Mouse (Mus musculus) WW6 (cell line): ENCODE results near the gene Calml4.
A peak's percentile ranks its signal among the peaks of the same experiment; 100 is the strongest.
"Not testable (repeated sequence)": the region's sequence is repeated elsewhere in the genome, so short reads cannot be mapped to it uniquely, and the experiment has no call there.

Experiments
- DNase-seq: peaks from one replicate; pipeline ENCODE4 v3.0.0-alpha.2; 2013; ENCODE audit warnings: low read depth, low spot score

Gene Calml4

DNA sequence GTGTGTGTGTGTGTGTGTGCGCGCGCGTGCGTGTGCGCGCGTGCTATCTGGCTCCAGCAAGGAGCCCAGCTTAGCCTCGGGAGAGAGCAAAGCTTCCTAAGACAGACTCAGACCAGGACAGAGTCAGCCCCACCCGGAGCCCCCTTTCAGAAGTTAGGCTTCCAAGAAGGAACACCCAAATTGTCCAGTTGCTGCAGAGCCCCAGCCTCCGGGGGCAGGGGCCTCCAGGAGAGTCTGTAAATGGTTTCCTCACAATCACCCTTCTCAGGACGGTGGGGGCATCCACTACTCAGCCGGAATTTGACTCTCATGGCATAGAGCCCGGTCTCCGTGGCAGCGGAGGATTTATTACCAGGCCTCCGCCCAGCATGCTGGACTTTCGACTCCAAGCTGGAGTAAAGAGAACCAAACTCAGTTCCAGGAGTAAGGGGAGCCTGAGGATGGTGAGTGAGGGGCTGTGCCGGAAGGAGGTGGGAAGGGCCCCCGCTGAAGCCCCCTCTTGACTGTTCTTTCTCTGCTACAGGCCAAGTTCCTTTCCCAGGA, at the start of gene Calml4:
Gene Calml4, plus strand, starts transcription at position 362 of the 543 bp plus-strand sequence.
- no peak for DNase-seq

DNA sequence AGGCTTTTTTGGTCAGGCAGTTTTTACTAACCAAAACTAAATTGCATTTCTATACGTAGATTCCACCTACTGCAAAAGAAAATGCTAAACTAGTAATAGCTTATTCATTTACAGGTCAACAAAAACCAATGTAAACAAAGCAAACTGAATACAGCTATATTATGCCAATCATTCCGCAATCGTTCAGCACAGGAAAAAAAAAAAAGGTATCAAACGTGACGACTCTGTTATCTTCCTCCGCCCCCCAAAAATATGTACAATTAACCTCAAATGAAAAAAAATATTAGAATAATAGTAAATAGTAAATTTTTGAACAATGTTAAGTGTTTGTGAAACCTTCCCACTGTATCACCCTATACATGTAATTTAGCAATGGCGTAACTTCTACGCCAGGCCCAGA, 47.8 kb upstream of the Calml4 start:
- no peak for DNase-seq

DNA sequence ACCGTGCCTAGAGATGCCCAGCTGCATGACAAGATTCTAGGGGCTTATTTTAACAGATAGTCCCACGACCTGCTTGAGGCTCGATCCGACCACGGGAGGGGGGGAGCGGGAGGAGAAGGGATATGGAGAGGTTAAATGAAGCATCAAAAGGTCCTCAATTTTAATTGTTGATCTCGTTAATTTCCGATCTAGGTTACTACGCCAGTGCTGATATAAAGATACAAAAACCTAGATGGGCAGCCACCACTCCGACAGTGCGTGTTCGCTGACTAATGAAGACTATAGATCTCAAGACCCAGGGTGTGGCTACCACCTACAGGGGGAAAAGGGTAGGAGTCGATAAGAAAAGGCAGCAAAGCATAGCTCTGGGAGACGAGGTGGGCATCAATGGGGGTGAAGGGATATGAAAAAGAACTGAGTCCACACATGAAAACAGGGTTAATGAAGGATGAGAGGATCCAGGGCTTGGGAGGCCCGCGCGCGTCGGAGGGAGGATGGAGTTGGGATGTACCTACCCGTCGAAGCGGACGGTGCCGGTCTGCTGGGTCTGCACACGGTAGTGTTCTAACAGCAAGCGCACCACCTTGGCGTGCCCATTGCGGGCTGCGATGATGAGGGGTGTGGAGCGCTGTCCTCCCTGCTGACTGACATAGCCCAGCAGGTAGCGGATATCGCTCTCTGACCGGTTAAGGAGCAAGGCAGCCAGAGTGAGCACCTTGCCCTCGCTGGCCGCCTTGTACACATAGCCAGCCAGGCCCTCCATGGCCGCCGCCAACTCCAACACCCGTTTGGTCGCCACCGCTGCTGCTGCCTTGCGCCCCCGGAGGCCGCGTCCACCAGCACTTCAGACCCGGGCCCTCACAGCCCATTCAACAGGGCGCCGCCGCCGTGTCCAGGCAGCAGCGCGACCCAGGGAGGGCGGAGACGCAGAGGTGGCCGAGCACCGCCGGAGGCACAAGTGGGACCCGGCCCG, 47.1 kb upstream of the Calml4 start:
- DNase-seq: no peak

DNA sequence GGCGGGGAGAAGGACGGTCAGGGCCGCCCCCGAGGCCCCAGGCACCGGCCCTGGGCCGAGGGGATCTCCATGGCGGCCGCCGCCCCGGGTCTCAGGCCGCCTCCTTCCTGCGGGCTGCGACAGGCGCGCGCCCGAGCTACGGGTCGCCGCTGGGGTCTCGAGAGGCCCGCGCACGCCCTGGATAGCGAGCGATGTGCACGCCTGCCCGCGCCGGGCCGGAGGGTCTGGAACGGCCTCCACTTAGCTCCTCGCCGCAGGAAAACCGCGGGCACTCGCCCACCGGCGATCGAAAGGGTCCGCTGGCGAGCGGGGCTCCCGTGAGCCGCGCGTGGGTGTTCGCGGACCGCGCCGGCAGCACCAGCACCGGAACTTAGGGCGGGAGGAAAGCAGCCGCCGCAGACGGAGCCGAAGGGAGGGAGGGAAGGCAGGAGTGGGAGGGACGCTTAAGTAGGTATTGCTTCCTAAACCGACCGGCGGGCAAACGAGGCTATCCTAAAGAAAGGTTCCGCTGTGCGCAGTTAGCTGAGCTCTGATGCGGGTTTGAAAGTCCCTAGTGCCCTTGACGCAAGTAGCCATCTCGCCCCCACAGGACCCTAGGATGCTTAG, 46.3 kb upstream of the Calml4 start, which contains the start of gene Fem1b:
Gene Fem1b, minus strand, starts transcription at position 419 of the 606 bp plus-strand sequence.
- DNase-seq: peak; percentile 85

DNA sequence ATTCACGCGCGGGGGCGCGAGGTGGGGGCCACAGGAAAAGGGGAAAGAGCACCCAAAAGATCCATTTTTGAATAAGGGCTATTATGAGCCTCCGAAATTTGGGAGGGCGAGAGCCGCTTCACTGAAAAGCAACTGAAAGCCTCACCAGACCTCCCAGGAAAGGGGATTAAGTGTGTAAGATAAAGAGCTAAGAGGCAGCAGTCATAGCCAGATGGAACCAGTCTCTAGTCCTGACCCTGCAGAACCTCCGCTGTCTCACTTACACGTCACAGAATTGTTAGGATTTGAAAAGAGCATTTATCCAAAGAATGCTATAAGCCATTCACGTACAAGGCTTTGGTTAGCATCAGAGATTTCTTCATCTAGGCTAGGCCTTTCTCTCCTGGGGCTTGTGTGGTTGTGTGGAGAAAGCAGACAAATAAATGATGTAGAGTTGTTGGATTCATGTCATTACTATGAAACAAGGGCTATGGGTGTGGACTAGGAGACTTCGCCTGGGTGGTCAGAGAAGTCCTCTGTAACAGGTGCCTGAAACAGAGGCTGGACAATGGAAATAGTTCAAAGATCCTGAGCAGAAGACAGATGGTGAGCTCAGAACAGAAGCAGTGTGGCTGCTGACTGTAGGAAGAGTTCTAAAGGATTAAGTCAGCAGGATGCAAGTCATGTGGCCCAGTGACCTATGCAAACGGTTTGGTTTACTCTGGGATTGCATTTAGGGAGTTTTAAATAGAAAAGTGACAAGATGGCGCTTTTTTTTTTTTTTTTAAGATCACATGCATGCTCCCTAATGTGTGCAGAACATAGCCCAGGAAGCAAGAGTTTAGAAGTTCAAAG, 45.4 kb upstream of the Calml4 start:
- DNase-seq: no peak

DNA sequence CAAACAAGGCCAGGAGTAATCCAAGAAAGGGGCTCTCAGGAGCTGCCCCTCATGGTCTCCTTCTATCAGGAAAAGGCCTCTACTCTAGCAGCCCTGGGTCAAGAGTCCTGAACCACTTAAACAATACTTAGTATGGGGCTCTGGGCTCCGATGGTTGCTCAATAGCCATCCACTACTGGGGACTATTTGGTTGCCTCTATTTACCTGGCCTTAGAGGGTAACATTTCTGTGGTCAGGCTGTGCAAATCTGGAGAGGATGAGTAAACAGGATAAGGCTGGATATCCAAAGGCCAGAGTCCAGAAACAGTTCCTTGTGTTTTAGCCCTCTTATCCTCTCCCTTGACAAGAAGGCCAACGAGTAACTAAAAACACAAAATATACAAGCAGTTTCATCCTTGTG, 43.1 kb upstream of the Calml4 start:
- DNase-seq: no peak

DNA sequence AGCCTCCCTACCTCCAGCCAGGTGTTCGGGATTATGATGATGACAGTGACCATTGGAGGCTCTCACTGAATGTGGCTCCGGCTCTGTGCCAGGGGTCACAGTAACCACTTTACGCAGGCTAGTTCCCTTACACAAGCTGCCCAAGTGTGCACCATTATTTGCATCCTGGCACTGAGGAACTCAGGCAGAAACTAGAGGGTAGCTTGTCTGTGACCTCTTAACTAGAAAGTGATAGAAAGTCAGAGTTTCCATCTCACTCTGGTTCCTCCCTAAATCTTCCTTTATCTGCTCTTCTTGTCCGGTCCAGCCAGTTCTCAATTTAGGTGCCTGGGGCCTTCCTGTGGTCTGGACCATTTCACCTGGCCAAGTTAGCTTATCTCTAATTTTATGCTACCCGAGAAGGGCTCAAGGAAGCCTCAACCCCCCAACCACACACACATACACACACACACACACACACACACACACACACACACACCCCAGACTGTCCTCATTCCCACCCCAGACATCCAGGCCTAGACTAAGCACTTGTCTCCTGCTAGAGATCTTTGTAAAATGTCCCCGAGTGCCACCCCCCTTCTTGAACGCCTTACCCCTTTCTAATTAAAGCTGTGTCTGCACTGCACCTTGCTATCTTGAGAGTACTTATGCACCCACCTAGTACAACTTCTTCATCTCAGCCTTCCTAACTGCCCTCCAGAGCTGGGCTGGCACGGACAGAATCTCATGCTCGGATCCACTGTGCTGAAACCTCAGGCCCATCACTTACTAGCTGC, 41.4 kb upstream of the Calml4 start:
- no peak for DNase-seq

DNA sequence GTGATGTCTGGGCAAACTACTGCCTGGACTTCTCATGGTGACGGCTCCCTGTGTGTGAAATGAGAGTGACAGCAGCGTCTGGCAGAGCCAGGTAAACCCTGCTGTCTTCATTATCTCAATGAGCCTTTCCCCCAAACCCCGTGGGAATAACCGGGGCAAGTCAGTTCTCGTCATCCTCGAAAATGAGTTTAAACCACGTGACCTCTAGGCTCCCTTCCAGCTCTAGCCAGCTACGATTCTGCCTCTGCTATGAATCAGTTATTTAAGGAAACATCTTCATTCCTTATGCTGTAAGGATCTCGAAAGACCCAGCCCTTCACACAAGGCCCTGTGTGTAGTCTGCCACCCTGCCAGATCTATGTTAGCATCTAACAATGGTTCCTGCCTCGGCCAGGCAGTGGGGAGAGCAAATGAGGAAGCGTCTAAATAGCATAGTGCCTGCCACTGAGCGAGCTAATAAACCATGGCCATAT, 40.7 kb upstream of the Calml4 start:
- DNase-seq: no peak

DNA sequence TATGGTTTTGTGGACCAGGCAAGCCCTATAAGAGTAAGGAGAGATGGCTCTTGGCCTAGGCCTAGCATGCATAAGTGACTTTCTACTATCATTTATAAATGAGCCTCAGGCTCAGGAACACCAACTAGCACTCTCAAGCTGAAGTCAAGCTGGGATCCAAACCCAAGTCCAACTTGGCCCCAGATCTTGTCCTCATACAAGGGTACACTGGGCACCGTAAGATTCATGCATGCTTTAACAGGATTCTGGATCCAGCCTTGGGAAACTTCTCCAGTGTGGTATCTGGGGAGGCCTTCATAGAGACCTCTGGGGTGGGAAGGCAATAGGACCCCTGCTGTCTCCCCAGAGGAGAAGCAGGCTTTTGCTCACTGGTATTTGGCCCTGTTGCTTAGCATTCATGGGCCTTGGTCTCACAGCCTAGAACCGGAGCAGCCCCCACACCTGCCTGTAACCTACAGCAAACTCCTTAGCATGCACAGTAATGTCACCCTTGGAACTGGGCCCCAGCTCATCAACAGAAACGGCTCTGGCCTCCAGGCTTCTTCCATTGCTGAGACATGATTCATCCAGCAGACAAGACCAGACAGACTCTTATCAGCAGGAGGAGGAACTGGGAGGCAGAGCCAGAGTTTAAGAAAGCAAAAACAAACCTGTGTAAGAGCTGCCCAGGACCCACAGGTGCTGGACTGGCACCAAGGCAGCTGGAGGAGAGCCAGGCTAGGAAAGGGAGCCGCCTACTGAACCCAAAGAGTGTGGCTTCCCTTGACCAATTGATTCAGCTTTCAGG, 39.9 kb upstream of the Calml4 start:
- DNase-seq: no peak

DNA sequence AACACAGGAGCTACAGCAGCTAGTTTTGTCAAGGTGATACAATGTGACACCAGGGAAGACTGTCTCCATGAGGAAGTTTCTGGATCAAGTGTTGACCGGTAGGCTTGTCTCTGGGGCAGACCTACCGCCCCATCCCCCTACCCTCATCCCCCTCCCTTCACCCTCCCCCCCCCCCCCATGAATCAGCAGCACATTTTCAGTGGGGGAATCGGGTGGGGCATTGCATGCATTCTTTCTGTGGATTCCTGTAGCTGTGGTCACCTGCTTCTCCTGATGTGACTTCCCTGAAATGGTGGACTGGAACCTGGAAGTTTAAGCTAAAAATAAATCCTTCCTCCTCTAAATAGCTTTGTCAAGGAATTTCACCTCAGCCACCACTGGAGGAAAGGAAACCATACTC, 38.4 kb upstream of the Calml4 start:
- no peak for DNase-seq

DNA sequence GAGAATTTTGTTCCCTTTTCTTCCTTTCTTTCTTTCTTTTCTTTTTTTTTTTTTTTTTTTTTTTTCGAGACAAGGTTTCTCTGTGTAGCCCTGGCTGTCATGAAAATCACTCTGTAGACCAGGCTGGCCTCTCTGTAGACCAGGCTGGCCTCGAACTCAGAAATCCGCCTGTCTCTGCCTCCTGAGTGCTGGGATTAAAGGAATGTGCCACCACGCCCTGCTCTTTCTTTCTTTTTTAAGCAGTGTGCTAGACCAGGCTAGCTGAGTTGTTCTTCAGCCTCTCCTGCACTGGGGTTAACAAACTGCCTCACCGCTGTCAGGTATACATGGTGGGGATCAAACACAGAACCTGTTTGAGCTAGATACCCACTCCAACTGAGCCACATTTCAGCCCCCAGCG, 38.0 kb upstream of the Calml4 start:
- not testable (repeated sequence) for DNase-seq

DNA sequence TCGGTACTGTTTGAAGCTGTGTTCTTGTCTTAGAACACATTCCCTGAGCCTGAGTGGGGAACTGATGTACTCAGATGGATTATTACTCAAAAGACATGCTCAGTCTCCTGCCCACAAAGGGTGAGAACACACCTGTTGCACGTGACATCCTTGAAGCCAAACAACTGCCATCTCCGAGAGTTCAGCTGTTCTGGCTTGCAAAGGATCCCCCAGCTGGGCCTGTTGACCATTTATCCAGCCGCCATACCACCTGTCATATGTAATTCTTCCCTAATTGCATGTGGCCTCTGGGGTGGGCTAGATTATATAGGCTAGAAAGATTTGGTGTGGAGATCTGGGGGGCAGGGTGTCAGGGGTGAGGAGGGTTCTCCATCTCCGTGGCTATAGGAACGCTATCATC, 37.1 kb upstream of the Calml4 start:
- no peak for DNase-seq

DNA sequence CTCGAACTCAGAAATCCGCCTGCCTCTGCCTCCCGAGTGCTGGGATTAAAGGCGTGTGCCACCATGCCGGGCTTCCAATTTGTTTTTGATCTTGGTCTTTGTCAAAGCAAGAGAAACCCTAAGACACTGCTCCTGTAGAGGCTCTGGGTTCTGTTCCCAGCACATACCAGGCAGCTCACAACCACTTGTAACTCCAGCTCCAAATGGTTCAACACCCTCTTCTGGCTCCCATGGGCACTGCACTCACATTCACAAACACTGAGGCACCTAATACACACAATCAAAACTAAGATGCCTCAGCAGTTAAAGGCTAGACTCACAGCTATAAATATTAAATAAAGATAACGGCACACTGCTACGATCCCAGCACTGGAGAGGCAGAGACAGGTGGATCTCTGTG, 36.1 kb upstream of the Calml4 start:
- DNase-seq: no peak

DNA sequence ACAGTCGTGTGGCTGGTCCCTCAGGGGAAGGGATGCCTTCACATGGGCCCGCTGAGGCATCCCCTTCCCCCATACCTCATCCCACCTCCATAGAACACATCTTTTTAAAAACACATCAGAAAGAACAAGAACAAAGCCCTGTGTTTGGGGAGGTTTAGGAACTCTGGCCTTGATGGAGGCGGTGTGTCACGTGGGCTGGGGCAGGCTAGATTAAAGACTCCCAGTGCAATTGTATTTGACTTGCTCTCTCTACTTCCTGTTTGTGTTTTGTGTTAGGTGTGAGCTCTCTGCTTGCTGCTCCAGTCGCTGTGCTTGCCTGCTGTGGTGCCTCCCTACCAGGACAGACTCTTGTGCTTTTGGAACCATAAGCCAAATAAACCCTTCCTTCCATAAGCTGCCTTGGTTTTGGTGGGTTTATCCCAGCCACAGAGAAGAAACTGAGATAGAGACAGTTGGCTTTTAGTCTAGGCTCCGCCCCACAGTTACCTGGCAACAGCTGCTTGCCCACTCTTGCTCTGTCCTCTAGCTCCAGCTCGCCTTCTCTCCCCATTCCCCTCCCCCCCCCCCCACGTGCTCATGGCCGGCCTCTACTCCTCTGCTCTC, 32.0 kb upstream of the Calml4 start:
- DNase-seq: no peak

DNA sequence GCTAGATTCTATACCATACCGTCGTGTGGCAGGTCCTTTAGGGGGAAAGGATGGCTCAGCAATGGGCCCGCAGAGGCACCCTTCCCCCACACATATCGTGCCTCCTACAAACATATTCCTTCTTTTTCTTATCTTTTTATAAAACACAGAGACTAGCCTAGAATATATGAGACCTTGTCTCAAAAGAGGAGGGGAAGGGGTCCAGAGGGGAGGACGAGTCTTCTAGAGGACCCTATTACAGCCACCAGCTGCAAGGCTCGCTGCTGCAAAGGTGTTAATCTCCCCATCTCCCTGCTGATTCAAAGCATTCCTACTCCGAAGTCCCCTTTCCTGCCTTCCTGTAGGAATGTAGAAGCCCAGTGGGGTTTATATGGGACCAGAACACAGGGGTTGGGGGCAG, 31.4 kb upstream of the Calml4 start:
- no peak for DNase-seq

DNA sequence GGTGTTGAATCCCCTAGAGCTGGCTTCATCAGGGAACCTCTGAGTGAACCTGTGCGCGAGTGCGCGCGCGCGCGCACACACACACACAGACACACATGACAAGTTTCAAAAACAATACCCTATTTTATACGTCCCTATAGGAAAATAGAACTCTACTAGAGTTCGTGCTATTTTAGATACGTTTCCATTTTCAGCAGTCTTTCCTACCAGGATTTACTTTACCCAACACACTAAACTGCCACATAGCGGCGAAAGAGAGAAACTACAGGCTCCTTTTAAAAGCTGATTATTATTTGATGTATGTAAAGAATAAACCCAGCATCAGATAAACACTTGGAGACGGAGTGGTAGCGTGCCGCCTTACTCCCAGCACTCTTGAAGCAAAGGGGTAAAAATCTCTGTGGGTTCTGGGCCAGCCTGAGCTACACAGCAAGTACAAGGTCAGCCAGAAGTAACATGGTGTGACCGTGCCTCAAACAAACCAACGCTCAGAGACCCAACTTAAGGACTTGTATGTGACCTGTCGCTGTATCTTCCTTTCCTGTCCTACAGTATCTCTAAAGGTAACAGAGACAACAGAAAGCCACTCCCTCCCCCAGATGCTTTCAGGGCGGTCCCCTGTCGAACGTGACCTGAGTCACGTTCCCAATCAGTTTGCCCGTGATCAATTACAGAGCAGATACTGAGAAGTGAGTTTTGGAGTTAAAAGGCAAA, 29.8 kb upstream of the Calml4 start:
- no peak for DNase-seq

DNA sequence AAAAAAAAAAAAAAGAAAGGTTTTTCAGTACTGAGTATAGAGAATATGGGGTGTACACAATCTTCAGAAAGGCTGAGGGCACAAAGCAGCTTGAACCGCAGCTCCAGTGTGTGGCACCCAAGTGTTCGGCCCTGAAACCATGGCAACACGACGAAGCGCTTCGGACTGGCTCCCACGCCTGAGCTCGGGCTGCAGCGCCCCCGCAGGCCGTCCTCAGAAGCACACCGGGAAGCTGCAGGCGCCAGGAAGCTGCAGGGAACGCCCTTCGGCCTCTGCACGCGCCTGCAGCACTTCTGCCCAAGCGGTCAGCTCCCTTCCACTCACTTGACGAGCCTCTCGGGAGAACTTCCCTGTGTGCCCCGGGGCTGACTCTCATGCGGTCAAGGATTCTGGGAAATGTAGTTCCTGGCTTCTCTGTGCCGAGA, 29.2 kb upstream of the Calml4 start:
- peak; percentile 94 for DNase-seq

DNA sequence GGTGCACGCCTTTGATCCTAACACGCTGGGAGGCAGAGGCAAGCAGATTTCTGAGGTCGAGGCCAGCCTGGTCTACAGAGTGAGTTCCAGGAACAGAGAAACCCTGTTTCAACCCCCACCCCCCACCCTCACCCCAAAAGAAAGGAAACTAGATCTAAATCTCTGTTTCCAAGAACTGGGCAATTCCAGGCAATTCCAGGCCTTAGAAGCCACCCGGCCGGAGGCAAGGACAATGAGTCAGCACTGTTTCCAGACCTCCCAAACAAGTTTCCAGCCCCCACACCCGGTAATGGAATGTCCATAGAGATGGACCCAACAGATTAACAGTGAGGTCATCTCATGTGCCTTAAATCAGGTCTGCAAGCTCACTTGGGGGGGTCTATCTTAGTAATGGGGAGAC, 28.0 kb upstream of the Calml4 start:
- DNase-seq: no peak

DNA sequence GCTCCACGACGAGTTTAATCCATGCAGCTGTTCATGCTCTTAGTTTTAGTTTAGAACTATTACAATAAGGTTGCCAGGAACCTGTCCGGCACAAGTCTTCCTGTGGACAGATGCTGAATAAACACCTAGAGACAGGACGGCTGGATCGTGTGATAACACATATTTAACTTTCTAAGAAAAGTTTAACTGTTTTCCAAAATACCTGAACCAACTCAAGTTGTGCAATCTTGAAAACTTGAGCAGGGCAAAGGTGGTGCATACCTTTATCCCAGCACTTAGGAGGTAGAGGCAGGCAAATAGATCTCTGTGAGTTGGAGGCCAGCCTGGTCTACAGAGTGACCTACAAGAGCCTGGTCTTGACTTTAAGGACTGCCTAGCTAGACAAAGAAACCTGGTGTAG, 23.0 kb upstream of the Calml4 start:
- no peak for DNase-seq
